Mouse (Mus musculus) C2C12 (cell line): ENCODE results near the gene Psmb1. TPM values are rescaled to one million over a fixed set of nuclear protein-coding genes. Genes with fewer than 3 reads are reported as not detected.

Source experiments
- H3K27me3 ChIP-seq: one replicate; pipeline ENCODE4 v1.6.1; 2011; ENCODE audit not compliant: control insufficient read depth, insufficient read depth, insufficient read length
- H3K36me3 ChIP-seq: one replicate; pipeline ENCODE4 v1.6.1; 2011; ENCODE audit not compliant: control insufficient read depth, insufficient read depth
- H3K4me3 ChIP-seq: one replicate; pipeline ENCODE4 v1.5.1; 2011; ENCODE audit warnings: mild to moderate bottlenecking, control low read depth; ENCODE audit not compliant: poor library complexity, insufficient read depth, severe bottlenecking
- H3K79me2 ChIP-seq: one replicate; pipeline ENCODE4 v1.6.1; 2011; ENCODE audit not compliant: control insufficient read depth, insufficient read depth
- H3K79me3 ChIP-seq: one replicate; pipeline ENCODE4 v1.6.1; 2011; ENCODE audit warnings: low read depth, control low read depth
- H3ac ChIP-seq: one replicate; pipeline ENCODE3; 2011; ENCODE audit warnings: low read depth; ENCODE audit not compliant: control insufficient read depth, insufficient read length
- CEBPB ChIP-seq: IDR thresholded peaks from one replicate; pipeline ENCODE4 v1.6.1; 2011; ENCODE audit warnings: low read depth, mild to moderate bottlenecking, control low read depth, moderate library complexity
- CTCF ChIP-seq: IDR thresholded peaks from one replicate; pipeline ENCODE4 v1.5.1; 2011; ENCODE audit not compliant: control insufficient read depth, insufficient read depth, insufficient read length
- FOSL1 ChIP-seq: IDR thresholded peaks from one replicate; pipeline ENCODE4 v1.8.0; 2011; ENCODE audit warnings: mild to moderate bottlenecking, low read length; ENCODE audit not compliant: poor library complexity, insufficient read depth, severe bottlenecking
- MAX ChIP-seq: IDR thresholded peaks from one replicate; pipeline ENCODE4 v1.6.1; 2011; ENCODE audit warnings: mild to moderate bottlenecking, control low read depth
- MYOD1 ChIP-seq: IDR thresholded peaks from one replicate; pipeline ENCODE4 v1.6.1; 2011; ENCODE audit warnings: low read depth; ENCODE audit not compliant: control insufficient read depth, insufficient read length
- MYOG ChIP-seq: IDR thresholded peaks from one replicate; pipeline ENCODE4 v1.6.1; 2011; ENCODE audit not compliant: control insufficient read depth, insufficient read length; ENCODE audit errors: extremely low read depth
- USF1 ChIP-seq: IDR thresholded peaks from one replicate; pipeline ENCODE4 v1.6.1; 2011; ENCODE audit warnings: low read depth, mild to moderate bottlenecking, control low read depth, moderate library complexity
- polyA plus RNA-seq: library from polyadenylated mRNA; unstranded; fragments of >200 nt; fragmentation: generic; extraction: Trizol; gene quantifications from one replicate; pipeline ENCODE4 v1.2.1, GENCODE M21; 2012; ENCODE audit warnings: missing spikeins

The Psmb1 gene
- polyA plus RNA-seq, 1 experiment, result 216 TPM

GRCm38 (mm10) chr17:15526304-15526703 is 26.8 kb upstream of the Psmb1 start:
- peaks cover 32% of the 10 kb centered on the region for H3K79me2 ChIP-seq

GRCm38 (mm10) chr17:15518766-15519165 is 19.2 kb upstream of the Psmb1 start:
- TF ChIP-seq MAX, result no peak
- TF ChIP-seq MYOG, result no peak
- no peak for TF ChIP-seq CTCF
- no peak for TF ChIP-seq CEBPB
- TF ChIP-seq FOSL1, result no peak
- Histone ChIP-seq H3K79me2 (peaks cover 5% of the 10 kb centered on the region), H3K79me3 (no peaks in the 10 kb centered on the region), H3K4me3 (no peak overlapping the region), H3K36me3 (peaks cover 92% of the 10 kb centered on the region), H3ac (no peak overlapping the region), H3K27me3 (no peaks in the 10 kb centered on the region)

More at GRCm38 (mm10) chr17:15526304-15526703, 26.8 kb upstream of the Psmb1 start:
- H3ac ChIP-seq, result peak overlapping the region; percentile 64
- peak overlapping the region; percentile 63 for H3K4me3 ChIP-seq
- TF ChIP-seq MAX, result no peak
- no peak for TF ChIP-seq FOSL1
- no peak for TF ChIP-seq CEBPB
- TF ChIP-seq USF1, result no peak
- TF ChIP-seq MYOG, result no peak
- TF ChIP-seq MYOD1, result no peak
- no peak for TF ChIP-seq CTCF
- peaks cover 44% of the 10 kb centered on the region for H3K36me3 ChIP-seq
- H3K79me3 ChIP-seq, result peaks cover 12% of the 10 kb centered on the region
- H3K27me3 ChIP-seq, result no peaks in the 10 kb centered on the region

- TF ChIP-seq USF1, result no peak
- TF ChIP-seq CTCF, result no peak
- no peak overlapping the region for H3K4me3 ChIP-seq
Measured at GRCm38 (mm10) chr17:15518186-15518585, 18.6 kb upstream of the Psmb1 start.

GRCm38 (mm10) chr17:15517776-15518175 is 18.2 kb upstream of the Psmb1 start:
- Histone ChIP-seq H3K79me3 (peaks cover under 1% of the 10 kb centered on the region), H3K79me2 (peaks cover 15% of the 10 kb centered on the region), H3K27me3 (no peaks in the 10 kb centered on the region), H3ac (no peak overlapping the region), H3K36me3 (peaks cover 93% of the 10 kb centered on the region), H3K4me3 (no peak overlapping the region)
- TF ChIP-seq CEBPB (no peak), FOSL1 (no peak), MYOG (no peak), MAX (no peak), MYOD1 (no peak), USF1 (no peak), CTCF (no peak)

More at GRCm38 (mm10) chr17:15518186-15518585, 18.6 kb upstream of the Psmb1 start:
- Histone ChIP-seq H3ac (no peak overlapping the region), H3K36me3 (peaks cover 93% of the 10 kb centered on the region), H3K27me3 (no peaks in the 10 kb centered on the region), H3K79me2 (peaks cover 10% of the 10 kb centered on the region), H3K79me3 (no peaks in the 10 kb centered on the region)

- Histone ChIP-seq H3K36me3 (peaks cover 87% of the 10 kb centered on the region), H3K4me3 (no peak overlapping the region), H3K79me2 (peaks cover 37% of the 10 kb centered on the region), H3K27me3 (no peaks in the 10 kb centered on the region), H3ac (no peak overlapping the region), H3K79me3 (peaks cover 17% of the 10 kb centered on the region)
- TF ChIP-seq MAX, result peak; percentile 54
- TF ChIP-seq CTCF, result no peak
- TF ChIP-seq MYOD1, result no peak
- TF ChIP-seq CEBPB, result no peak
- no peak for TF ChIP-seq MYOG
- TF ChIP-seq USF1, result no peak
- peak; percentile 68 for TF ChIP-seq FOSL1
Measured at GRCm38 (mm10) chr17:15510694-15511093, 11.1 kb upstream of the Psmb1 start.

GRCm38 (mm10) chr17:15498753-15499113 is 818 bp downstream of the Psmb1 start:
- peaks cover 84% of the 10 kb centered on the region for H3K79me2 ChIP-seq
- H3K36me3 ChIP-seq, result peaks cover 33% of the 10 kb centered on the region
- peaks cover 73% of the 10 kb centered on the region for H3K79me3 ChIP-seq
- H3ac ChIP-seq, result peak overlapping the region; percentile 36
- H3K27me3 ChIP-seq, result no peaks in the 10 kb centered on the region
- peak overlapping the region; percentile 91 for H3K4me3 ChIP-seq
- TF ChIP-seq MYOD1 (no peak), FOSL1 (no peak), MAX (no peak), CTCF (no peak)
